20 mouse cellular contexts compared by ENCODE assay signal in the genomic region with DNA sequence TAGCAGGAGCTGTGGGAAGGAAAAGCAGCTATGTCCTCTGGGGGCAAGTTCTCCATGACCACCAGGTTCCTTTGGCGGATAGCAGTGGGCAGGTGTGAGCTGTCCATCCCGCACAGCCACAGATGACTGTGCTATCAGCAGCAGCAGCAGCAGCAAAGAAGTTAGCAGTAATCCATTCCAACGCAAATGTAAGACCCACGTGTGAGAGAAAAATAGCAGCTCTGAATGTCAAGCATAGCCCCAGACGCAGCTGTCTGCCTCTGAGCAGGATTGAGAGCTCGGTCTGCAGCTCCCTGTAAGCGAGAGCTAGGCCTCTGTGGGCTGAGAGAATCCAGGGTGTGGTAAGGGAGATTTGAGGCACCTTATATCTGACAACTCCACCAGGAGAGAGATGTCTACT. TPM values are rescaled to one million over a fixed set of nuclear protein-coding genes. Genes with fewer than 3 reads are reported as not detected.
DNase-seq lines count a peak whose midpoint lies in the region; ATAC-seq and TF ChIP-seq lines count a peak whose summit lies in the region.
"Had no signal": no experiment of that assay in that cellular context is flagged by ENCODE, and none has a peak within 500 bp of the region (broad histone marks: within the 10 kb centered on the region; RNA-seq: fewer than 3 reads in every experiment).

No protein-coding gene starts in this region.

- 52% methylated on average over 7 of the region's 7 CpGs for WGBS in forebrain, postnatal 0 days
- WGBS in forebrain, embryonic 12.5 days, result 60% methylated on average over 7 of the region's 7 CpGs

- no peaks in the 10 kb centered on the region for H3K9me3 ChIP-seq in forebrain, postnatal 0 days (ENCODE audit: low read length)
- no peaks in the 10 kb centered on the region for H3K9me3 ChIP-seq in forebrain, embryonic 12.5 days
- H3K9me3 ChIP-seq: limb, embryonic 10.5 days; liver, embryonic 12.5 days; lung, embryonic 15.5 days; megakaryocyte, embryonic 14.5 days had no signal

- no peak for TF ChIP-seq CTCF in forebrain, postnatal 0 days (IDR thresholded peaks at IDR 0.05; ENCODE audit: low read depth)
- TF ChIP-seq CTCF in cortical plate, adult 2 months (IDR thresholded peaks at IDR 0.05; ENCODE audit: extremely low read depth, insufficient read depth, low read length), result no peak

- TF ChIP-seq POLR2A in cortical plate, adult 2 months (IDR thresholded peaks at IDR 0.05; ENCODE audit: extremely low read depth, insufficient read depth, low read length), result peak; percentile 80

- no peak overlapping the region for H3K4me2 ChIP-seq in forebrain, postnatal 0 days (ENCODE audit: low read depth)
- no peak overlapping the region for H3K4me2 ChIP-seq in forebrain, embryonic 12.5 days
- H3K4me2 ChIP-seq: liver, embryonic 12.5 days; lung, embryonic 15.5 days had no signal

- no peaks in the 10 kb centered on the region for H3K36me3 ChIP-seq in forebrain, postnatal 0 days (ENCODE audit: insufficient read depth)
- no peaks in the 10 kb centered on the region for H3K36me3 ChIP-seq in forebrain, embryonic 12.5 days (replicated peaks)
- H3K36me3 ChIP-seq: limb, embryonic 10.5 days; liver, embryonic 12.5 days; lung, embryonic 15.5 days had no signal

- no peak overlapping the region for H3K27ac ChIP-seq in forebrain, postnatal 0 days (ENCODE audit: low read depth, low read length)
- H3K27ac ChIP-seq in forebrain, embryonic 12.5 days, result no peak overlapping the region
- H3K27ac ChIP-seq in cortical plate, adult 2 months (ENCODE audit: insufficient read depth, low read length), result peak overlapping the region; percentile 98
- H3K27ac ChIP-seq: kidney, postnatal 0 days; limb, embryonic 10.5 days; liver, embryonic 12.5 days; lung, embryonic 15.5 days had no signal

- peak; percentile 42 for ATAC-seq in forebrain, postnatal 0 days
- no peak for ATAC-seq in forebrain, embryonic 12.5 days (ENCODE audit: low FRiP score)
- ATAC-seq: activated CD4-positive, CD25-positive, alpha-beta regulatory T cell, adult 4 months; intestine, embryonic 16.5 days; liver, embryonic 12.5 days; midbrain, embryonic 16.5 days had no signal

- no peak overlapping the region for H3K4me3 ChIP-seq in forebrain, postnatal 0 days (ENCODE audit: low read depth, low read length)
- no peak overlapping the region for H3K4me3 ChIP-seq in forebrain, embryonic 12.5 days (replicated peaks)
- no peak overlapping the region for H3K4me3 ChIP-seq in cortical plate, adult 2 months (ENCODE audit: insufficient read depth, low read length)
- H3K4me3 ChIP-seq: limb, embryonic 10.5 days; liver, embryonic 12.5 days; lung, embryonic 15.5 days; megakaryocyte, embryonic 14.5 days had no signal

- no peaks in the 10 kb centered on the region for H3K4me1 ChIP-seq in forebrain, postnatal 0 days (ENCODE audit: insufficient read depth)
- no peaks in the 10 kb centered on the region for H3K4me1 ChIP-seq in forebrain, embryonic 12.5 days
- peaks cover 11% of the 10 kb centered on the region for H3K4me1 ChIP-seq in cortical plate, adult 2 months (ENCODE audit: control insufficient read depth, insufficient read depth, low read length)
- H3K4me1 ChIP-seq: limb, embryonic 10.5 days; liver, embryonic 12.5 days; lung, embryonic 15.5 days; megakaryocyte, embryonic 14.5 days had no signal

- DNase-seq in forebrain, postnatal 0 days, result no peak
- DNase-seq in layer of hippocampus, adult 9-11 months, result peak; percentile 70
- DNase-seq in right cerebral cortex, postnatal 10 days (ENCODE audit: low spot score in 2 of 2), result peak; percentile 74 to 87
- no peak for DNase-seq in lung, postnatal 36 days
- no peak for DNase-seq in kidney, postnatal 4 days
- no peak for DNase-seq in urinary bladder, postnatal 36 days (ENCODE audit: low spot score in 2 of 2)
- DNase-seq: adrenal gland, postnatal 36 days; cerebellum, postnatal 14 days; heart, adult 11 months had no signal

- H3K27me3 ChIP-seq in forebrain, postnatal 0 days (ENCODE audit: insufficient read depth, low read length), result no peaks in the 10 kb centered on the region
- H3K27me3 ChIP-seq in forebrain, embryonic 12.5 days, result no peaks in the 10 kb centered on the region
- H3K27me3 ChIP-seq: lung, embryonic 15.5 days had no signal

- H3K9ac ChIP-seq in forebrain, postnatal 0 days, result no peak overlapping the region
- no peak overlapping the region for H3K9ac ChIP-seq in forebrain, embryonic 12.5 days
- H3K9ac ChIP-seq: liver, embryonic 12.5 days; lung, embryonic 15.5 days had no signal

RNA-seq across cellular contexts. Expression of a gene that starts 26.8 kb away (rescaled TPM):
- total RNA-seq in forebrain, postnatal 0 days (2014; rRNA removed), result 14.9 and 17.8 TPM in 2 replicates
- 12.1 and 24.2 TPM in 2 replicates for polyA plus RNA-seq in forebrain, postnatal 0 days (2015; fragmentation: Nextera tagmentation; extraction: Ambion mirVana)
- 20.2 and 20.8 TPM in 2 replicates for polyA plus RNA-seq in forebrain, embryonic 12.5 days (2016; fragmentation: Nextera tagmentation; extraction: Ambion mirVana)
- polyA plus RNA-seq in cortical plate, adult 2 months (2012; rRNA removed), result 17.6 and 17.7 TPM in 2 replicates
- total RNA-seq: hematopoietic stem cell, adult 5-6 weeks had no signal
- polyA plus RNA-seq: activated CD4-positive, CD25-positive, alpha-beta regulatory T cell, adult 4 months had no signal

Comparison
In these comparisons a context has a peak if more than half of its experiments do, and no peak if none do; other contexts are left out.
1. DNase-seq: peak in layer of hippocampus, adult 9-11 months (single experiment) and right cerebral cortex, postnatal 10 days (2 of 2); none in forebrain, postnatal 0 days (single experiment), lung, postnatal 36 days (single experiment), kidney, postnatal 4 days (0 of 2) and urinary bladder, postnatal 36 days (0 of 2).